In the genomic region with DNA sequence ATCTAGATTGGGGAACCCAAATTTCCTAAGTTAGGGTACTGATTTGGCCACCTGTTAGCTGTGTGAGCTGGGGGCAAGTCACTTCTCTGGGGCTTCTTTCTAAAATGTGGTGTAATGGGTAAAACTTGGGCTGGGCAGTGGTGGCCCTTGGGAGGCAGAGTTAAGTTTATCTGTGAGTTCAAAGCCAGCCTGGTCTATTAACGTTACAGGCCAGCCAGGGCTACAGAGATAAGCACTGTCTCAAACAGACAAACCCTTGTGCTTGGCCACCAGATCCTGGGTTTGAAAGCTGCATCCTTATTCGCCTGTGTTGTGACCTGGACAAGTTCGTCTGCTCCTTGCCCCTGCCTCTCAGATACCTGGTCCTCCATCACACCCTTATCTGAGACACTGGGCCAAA, we compare ENCODE assay signal across 1 mouse cellular context.
TF ChIP-seq lines count a peak whose summit lies in the region.

No protein-coding gene starts in this region.

TF ChIP-seq in MEL, 35 proteins besides CTCF, POLR2A, EP300 and RAD21:
- TF ChIP-seq TAL1 (IDR thresholded peaks at IDR 0.05; ENCODE audit: low read length) (peak; percentile 15; the same call in 1 of the 2 replicates), NELFE (IDR thresholded peaks at IDR 0.05; ENCODE audit: low read depth, low read length) (no peak), CHD2 (IDR thresholded peaks at IDR 0.05; ENCODE audit: low read length) (no peak), HCFC1 (IDR thresholded peaks at IDR 0.05; ENCODE audit: low read depth, low read length) (no peak), MAZ (IDR thresholded peaks at IDR 0.05; ENCODE audit: low read depth, low read length) (no peak), GATA1 (IDR thresholded peaks at IDR 0.05; ENCODE audit: low read depth, low read length) (peak; percentile 20; the same call in 1 of the 2 replicates), UBTF (IDR thresholded peaks at IDR 0.05; ENCODE audit: borderline replicate concordance, insufficient read depth, low read depth, low read length) (no peak), JUND (IDR thresholded peaks at IDR 0.05; ENCODE audit: low read depth, low read length) (no peak), NRF1 (IDR thresholded peaks at IDR 0.05; ENCODE audit: insufficient read depth, low read depth, low read length, poor library complexity, severe bottlenecking) (no peak), TCF12 (IDR thresholded peaks at IDR 0.05; ENCODE audit: low read depth, low read length) (no peak), GABPA (IDR thresholded peaks at IDR 0.05; ENCODE audit: low read depth, low read length) (no peak), POLR2AphosphoS5 (IDR thresholded peaks at IDR 0.05; ENCODE audit: borderline replicate concordance, low read depth, low read length) (no peak), ELF1 (IDR thresholded peaks at IDR 0.05; ENCODE audit: low read depth, low read length) (no peak), SMC3 (IDR thresholded peaks at IDR 0.05; ENCODE audit: low read depth, low read length) (no peak), SIN3A (IDR thresholded peaks at IDR 0.05; ENCODE audit: low read length) (no peak)
